Mouse (Mus musculus): Measurements from ENCODE around the gene Acsm2. TPM values are rescaled to one million over a fixed set of nuclear protein-coding genes. Genes with fewer than 3 reads are reported as not detected.

Acsm2 gene
- total and polyA plus RNA-seq, 3 experiments = not detected

- Histone ChIP-seq H3K27ac (ENCODE audit: control insufficient read depth, low read depth, low read length) (no peak overlapping the region), H3K9me3 (replicated peaks; ENCODE audit: insufficient read depth, low read length) (no peaks in the 10 kb centered on the region), H3K36me3 (ENCODE audit: control insufficient read depth in 1 of 2, insufficient read depth in 2 of 2, low read length in 2 of 2) (no peaks in the 10 kb centered on the region), H3K9ac (ENCODE audit: control insufficient read depth, low read depth, low read length, poor library complexity, severe bottlenecking) (no peak overlapping the region), H3K79me2 (ENCODE audit: control insufficient read depth, insufficient read depth, low read length, poor library complexity) (no peaks in the 10 kb centered on the region), H3K27me3 (ENCODE audit: control insufficient read depth in 1 of 2, insufficient read depth in 2 of 2, low read length in 2 of 2) (no peaks in the 10 kb centered on the region), H3K4me3 (ENCODE audit: control insufficient read depth in 1 of 2, insufficient read depth in 1 of 2, low read depth in 2 of 2, low read length in 2 of 2) (no peak overlapping the region), H3K4me1 (ENCODE audit: control insufficient read depth in 1 of 2, insufficient read depth in 2 of 2, low read length in 2 of 2) (no peaks in the 10 kb centered on the region)
- DNase-seq (ENCODE audit: low read depth, low spot score) = no peak
- TF ChIP-seq BHLHE40 (IDR thresholded peaks at IDR 0.05; ENCODE audit: borderline replicate concordance, low read depth, low read length) (no peak), TBP (IDR thresholded peaks at IDR 0.05; ENCODE audit: low read depth, low read length) (no peak), RAD21 (IDR thresholded peaks at IDR 0.05; ENCODE audit: low read depth, low read length) (no peak), EP300 (IDR thresholded peaks at IDR 0.05; ENCODE audit: low read depth in 1 of 2, low read length in 2 of 2) (no peak), NRF1 (IDR thresholded peaks at IDR 0.05; ENCODE audit: insufficient read depth, low read depth, low read length, poor library complexity, severe bottlenecking) (no peak), MYC (IDR thresholded peaks at IDR 0.05; ENCODE audit: low read depth, low read length) (no peak), UBTF (IDR thresholded peaks at IDR 0.05; ENCODE audit: borderline replicate concordance, insufficient read depth, low read depth, low read length) (no peak), MAX (IDR thresholded peaks at IDR 0.05; ENCODE audit: low read length) (no peak), CHD1 (IDR thresholded peaks at IDR 0.05; ENCODE audit: low read depth, low read length) (no peak)
Observed at GRCm38 (mm10) chr7:119618209-119618935, 64.2 kb downstream of the Acsm2 start.

DNA sequence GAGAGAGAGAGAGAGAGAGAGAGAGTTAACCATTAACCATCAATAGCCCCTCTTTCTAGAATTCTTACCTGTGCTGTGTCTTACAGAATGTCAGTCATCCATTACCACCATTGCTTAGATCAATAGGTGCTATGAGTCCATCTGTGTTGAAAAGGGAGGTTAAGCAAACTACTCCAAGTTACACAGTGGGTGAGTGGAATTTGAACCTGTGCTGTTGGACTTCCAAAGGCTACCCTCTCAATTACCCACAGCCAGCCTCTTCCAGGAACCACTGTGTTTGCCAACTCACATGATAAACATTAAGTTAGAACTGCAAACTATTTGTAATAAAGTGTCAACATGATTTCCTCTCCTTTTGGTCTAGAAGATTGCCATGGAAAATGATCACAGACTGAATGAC is 66.0 kb downstream of the Acsm2 start:
- Histone ChIP-seq H3K4me3 (ENCODE audit: control insufficient read depth in 1 of 2, insufficient read depth in 1 of 2, low read depth in 2 of 2, low read length in 2 of 2) (no peak overlapping the region), H3K9ac (ENCODE audit: control insufficient read depth, low read depth, low read length, poor library complexity, severe bottlenecking) (no peak overlapping the region), H3K9me3 (replicated peaks; ENCODE audit: insufficient read depth, low read length) (no peaks in the 10 kb centered on the region), H3K27ac (ENCODE audit: control insufficient read depth, low read depth, low read length) (no peak overlapping the region), H3K36me3 (ENCODE audit: control insufficient read depth in 1 of 2, insufficient read depth in 2 of 2, low read length in 2 of 2) (no peaks in the 10 kb centered on the region), H3K4me1 (ENCODE audit: control insufficient read depth in 1 of 2, insufficient read depth in 2 of 2, low read length in 2 of 2) (no peaks in the 10 kb centered on the region), H3K79me2 (ENCODE audit: control insufficient read depth, insufficient read depth, low read length, poor library complexity) (no peaks in the 10 kb centered on the region), H3K27me3 (ENCODE audit: control insufficient read depth in 1 of 2, insufficient read depth in 2 of 2, low read length in 2 of 2) (no peaks in the 10 kb centered on the region)
- no peak for TF ChIP-seq SIN3A (IDR thresholded peaks at IDR 0.05; ENCODE audit: low read length)
- TF ChIP-seq RCOR1 (IDR thresholded peaks at IDR 0.05; ENCODE audit: low read depth, low read length) = no peak
- no peak for TF ChIP-seq MEF2A (IDR thresholded peaks at IDR 0.05; ENCODE audit: extremely low read depth, insufficient replicate concordance, low read depth, low read length, poor library complexity, severe bottlenecking)
- no peak for TF ChIP-seq EP300 (IDR thresholded peaks at IDR 0.05; ENCODE audit: low read depth in 1 of 2, low read length in 2 of 2)
- TF ChIP-seq MYC (IDR thresholded peaks at IDR 0.05; ENCODE audit: low read depth, low read length) = no peak
- no peak for TF ChIP-seq RAD21 (IDR thresholded peaks at IDR 0.05; ENCODE audit: low read depth, low read length)
- no peak for TF ChIP-seq TAL1 (IDR thresholded peaks at IDR 0.05; ENCODE audit: low read length)
- no peak for TF ChIP-seq GATA1 (IDR thresholded peaks at IDR 0.05; ENCODE audit: low read depth, low read length)
- TF ChIP-seq USF1 (IDR thresholded peaks at IDR 0.05; ENCODE audit: low read depth, low read length) = no peak
- no peak for TF ChIP-seq ETS1 (IDR thresholded peaks at IDR 0.05; ENCODE audit: low read depth, low read length)
- TF ChIP-seq UBTF (IDR thresholded peaks at IDR 0.05; ENCODE audit: borderline replicate concordance, insufficient read depth, low read depth, low read length) = no peak
- TF ChIP-seq MAX (IDR thresholded peaks at IDR 0.05; ENCODE audit: low read length) = no peak
- no peak for TF ChIP-seq TCF12 (IDR thresholded peaks at IDR 0.05; ENCODE audit: low read depth, low read length)
- TF ChIP-seq KAT2A (conservative IDR thresholded peaks at IDR 0.05; ENCODE audit: low read depth, low read length) = no peak
- no peak for DNase-seq (ENCODE audit: low read depth, low spot score)

All from MEL (cell line).